Mouse (Mus musculus): ENCODE data around the gene St6galnac3. TPM values are rescaled to one million over a fixed set of nuclear protein-coding genes. Genes with fewer than 3 reads are reported as not detected.

The St6galnac3 gene
- polyA plus RNA-seq, 1 experiment from 2014 or later: 23.5 TPM

- H3K36me3 ChIP-seq: no peaks in the 10 kb centered on the region
- no peaks in the 10 kb centered on the region for H3K9me3 ChIP-seq (replicated peaks)
- no peak overlapping the region for H3K27ac ChIP-seq (replicated peaks)
- no peak overlapping the region for H3K4me3 ChIP-seq (replicated peaks)
- ATAC-seq (ENCODE audit: low FRiP score): no peak
- 57% methylated on average over 3 of the region's 3 CpGs for WGBS
- peaks cover 20% of the 10 kb centered on the region for H3K4me1 ChIP-seq
- no peak overlapping the region for H3K4me2 ChIP-seq
- H3K9ac ChIP-seq (replicated peaks): no peak overlapping the region
- H3K27me3 ChIP-seq (replicated peaks): no peaks in the 10 kb centered on the region
Observed at GRCm38 (mm10) chr3:153567913-153568312, 157.1 kb downstream of the St6galnac3 start.

- no peak overlapping the region for H3K4me3 ChIP-seq (replicated peaks)
- H3K27me3 ChIP-seq (replicated peaks): no peaks in the 10 kb centered on the region
- no peak overlapping the region for H3K4me2 ChIP-seq
- 69% methylated on average over 4 of the region's 4 CpGs for WGBS
- peak; percentile 56 for ATAC-seq (ENCODE audit: low FRiP score)
- H3K27ac ChIP-seq (replicated peaks): no peak overlapping the region
- no peaks in the 10 kb centered on the region for H3K36me3 ChIP-seq
- H3K9ac ChIP-seq (replicated peaks): no peak overlapping the region
- H3K9me3 ChIP-seq (replicated peaks): no peaks in the 10 kb centered on the region
- H3K4me1 ChIP-seq: peaks cover 20% of the 10 kb centered on the region
Observed at GRCm38 (mm10) chr3:153567512-153567911, 157.5 kb downstream of the St6galnac3 start.

- Histone ChIP-seq H3K9ac (replicated peaks) (no peak overlapping the region), H3K27ac (replicated peaks) (no peak overlapping the region), H3K36me3 (no peaks in the 10 kb centered on the region), H3K9me3 (replicated peaks) (no peaks in the 10 kb centered on the region), H3K4me2 (no peak overlapping the region), H3K27me3 (replicated peaks) (no peaks in the 10 kb centered on the region), H3K4me1 (peaks cover 14% of the 10 kb centered on the region), H3K4me3 (replicated peaks) (no peak overlapping the region)
- WGBS: 96% methylated on average over 2 of the region's 2 CpGs
- ATAC-seq (ENCODE audit: low FRiP score): no peak
Observed at GRCm38 (mm10) chr3:153566100-153566499, 158.9 kb downstream of the St6galnac3 start.

- peaks cover 12% of the 10 kb centered on the region; the same call in 1 of the 2 replicates for H3K4me1 ChIP-seq
- ATAC-seq (ENCODE audit: low FRiP score): no peak
- WGBS: 84% methylated on average over 6 of the region's 6 CpGs
Observed at GRCm38 (mm10) chr3:153560897-153561296, 164.1 kb downstream of the St6galnac3 start.

GRCm38 (mm10) chr3:153559586-153559985, 165.4 kb downstream of the St6galnac3 start:
- Histone ChIP-seq H3K4me2 (no peak overlapping the region), H3K4me3 (replicated peaks) (no peak overlapping the region), H3K27me3 (replicated peaks) (no peaks in the 10 kb centered on the region), H3K27ac (replicated peaks) (no peak overlapping the region), H3K9me3 (replicated peaks) (no peaks in the 10 kb centered on the region), H3K9ac (replicated peaks) (no peak overlapping the region), H3K36me3 (no peaks in the 10 kb centered on the region), H3K4me1 (peaks cover 9% of the 10 kb centered on the region; the same call in 1 of the 2 replicates)
- no peak for ATAC-seq (ENCODE audit: low FRiP score)
- 84% methylated on average over 8 of the region's 8 CpGs for WGBS

More at GRCm38 (mm10) chr3:153560897-153561296, 164.1 kb downstream of the St6galnac3 start:
- Histone ChIP-seq H3K4me2 (no peak overlapping the region), H3K4me3 (replicated peaks) (no peak overlapping the region), H3K27ac (replicated peaks) (no peak overlapping the region), H3K9ac (replicated peaks) (no peak overlapping the region), H3K9me3 (replicated peaks) (no peaks in the 10 kb centered on the region), H3K36me3 (no peaks in the 10 kb centered on the region), H3K27me3 (replicated peaks) (no peaks in the 10 kb centered on the region)

GRCm38 (mm10) chr3:153556621-153557020, 168.4 kb downstream of the St6galnac3 start:
- Histone ChIP-seq H3K9ac (replicated peaks) (no peak overlapping the region), H3K4me3 (replicated peaks) (no peak overlapping the region), H3K27me3 (replicated peaks) (no peaks in the 10 kb centered on the region), H3K4me2 (no peak overlapping the region), H3K36me3 (no peaks in the 10 kb centered on the region), H3K9me3 (replicated peaks) (no peaks in the 10 kb centered on the region), H3K4me1 (0 out of 2 replicates have a peak, but pooled peaks cover 7% of the 10 kb centered on the region), H3K27ac (replicated peaks) (no peak overlapping the region)
- WGBS: 63% methylated on average over 11 of the region's 11 CpGs
- ATAC-seq (ENCODE audit: low FRiP score): no peak

- WGBS: 99% methylated on average over 3 of the region's 3 CpGs
- Histone ChIP-seq H3K27me3 (replicated peaks) (no peaks in the 10 kb centered on the region), H3K36me3 (no peaks in the 10 kb centered on the region), H3K4me2 (no peak overlapping the region), H3K4me3 (replicated peaks) (no peak overlapping the region), H3K4me1 (0 out of 2 replicates have a peak, but pooled peaks cover 7% of the 10 kb centered on the region), H3K9me3 (replicated peaks) (no peaks in the 10 kb centered on the region), H3K9ac (replicated peaks) (no peak overlapping the region), H3K27ac (replicated peaks) (no peak overlapping the region)
- ATAC-seq (ENCODE audit: low FRiP score): no peak
Observed at GRCm38 (mm10) chr3:153553712-153554111, 171.3 kb downstream of the St6galnac3 start.

GRCm38 (mm10) chr3:153553226-153553625, 171.7 kb downstream of the St6galnac3 start:
- H3K4me2 ChIP-seq: no peak overlapping the region
- H3K9me3 ChIP-seq (replicated peaks): no peaks in the 10 kb centered on the region
- 0 out of 2 replicates have a peak, but pooled peaks cover 7% of the 10 kb centered on the region for H3K4me1 ChIP-seq
- H3K27ac ChIP-seq (replicated peaks): no peak overlapping the region
- no peak overlapping the region for H3K4me3 ChIP-seq (replicated peaks)
- H3K27me3 ChIP-seq (replicated peaks): no peaks in the 10 kb centered on the region
- ATAC-seq (ENCODE audit: low FRiP score): no peak
- WGBS: 94% methylated on average over 7 of the region's 7 CpGs
- H3K9ac ChIP-seq (replicated peaks): no peak overlapping the region
- no peaks in the 10 kb centered on the region for H3K36me3 ChIP-seq

- ATAC-seq (ENCODE audit: low FRiP score): no peak
- no peak overlapping the region for H3K27ac ChIP-seq (replicated peaks)
Observed at GRCm38 (mm10) chr3:153546936-153547683, 177.9 kb downstream of the St6galnac3 start.

GRCm38 (mm10) chr3:153539851-153540250, 185.1 kb downstream of the St6galnac3 start:
- no peak overlapping the region for H3K4me3 ChIP-seq (replicated peaks)
- no peak for ATAC-seq (ENCODE audit: low FRiP score)
- no peak overlapping the region for H3K4me2 ChIP-seq
- H3K9ac ChIP-seq (replicated peaks): no peak overlapping the region
- no peaks in the 10 kb centered on the region for H3K36me3 ChIP-seq
- no peak overlapping the region for H3K27ac ChIP-seq (replicated peaks)
- no peaks in the 10 kb centered on the region for H3K27me3 ChIP-seq (replicated peaks)
- no peaks in the 10 kb centered on the region for H3K9me3 ChIP-seq (replicated peaks)
- 93% methylated on average over 14 of the region's 14 CpGs for WGBS
- no peaks in the 10 kb centered on the region for H3K4me1 ChIP-seq

More at GRCm38 (mm10) chr3:153546936-153547683, 177.9 kb downstream of the St6galnac3 start:
- H3K4me2 ChIP-seq: no peak overlapping the region
- H3K27me3 ChIP-seq (replicated peaks): no peaks in the 10 kb centered on the region
- no peak overlapping the region for H3K9ac ChIP-seq (replicated peaks)
- H3K4me1 ChIP-seq: no peaks in the 10 kb centered on the region
- no peaks in the 10 kb centered on the region for H3K36me3 ChIP-seq
- 91% methylated on average over 7 of the region's 7 CpGs for WGBS
- no peak overlapping the region for H3K4me3 ChIP-seq (replicated peaks)
- no peaks in the 10 kb centered on the region for H3K9me3 ChIP-seq (replicated peaks)

- no peak for ATAC-seq (ENCODE audit: low FRiP score)
- no peak overlapping the region for H3K4me3 ChIP-seq (replicated peaks)
- H3K4me1 ChIP-seq: no peaks in the 10 kb centered on the region
- no peaks in the 10 kb centered on the region for H3K27me3 ChIP-seq (replicated peaks)
- no peaks in the 10 kb centered on the region for H3K36me3 ChIP-seq
- H3K9ac ChIP-seq (replicated peaks): no peak overlapping the region
- WGBS: 59% methylated on average over 2 of the region's 2 CpGs
- no peaks in the 10 kb centered on the region for H3K9me3 ChIP-seq (replicated peaks)
- no peak overlapping the region for H3K4me2 ChIP-seq
- H3K27ac ChIP-seq (replicated peaks): no peak overlapping the region
Observed at GRCm38 (mm10) chr3:153538396-153538795, 186.6 kb downstream of the St6galnac3 start.

GRCm38 (mm10) chr3:153537435-153537834, 187.5 kb downstream of the St6galnac3 start:
- WGBS: 95% methylated on average over 3 of the region's 3 CpGs
- H3K27ac ChIP-seq (replicated peaks): no peak overlapping the region

More at GRCm38 (mm10) chr3:153537435-153537834, 187.5 kb downstream of the St6galnac3 start:
- Histone ChIP-seq H3K9me3 (replicated peaks) (no peaks in the 10 kb centered on the region), H3K4me2 (no peak overlapping the region), H3K36me3 (no peaks in the 10 kb centered on the region), H3K4me1 (no peaks in the 10 kb centered on the region), H3K9ac (replicated peaks) (no peak overlapping the region), H3K4me3 (replicated peaks) (no peak overlapping the region), H3K27me3 (replicated peaks) (no peaks in the 10 kb centered on the region)
- no peak for ATAC-seq (ENCODE audit: low FRiP score)

Measured in neural tube, embryonic 15.5 days (tissue).